Mouse (Mus musculus): Measurements from ENCODE around the gene Cs. TPM values are rescaled to one million over a fixed set of nuclear protein-coding genes. Genes with fewer than 3 reads are reported as not detected.
"Not testable (repeated sequence)": the region's sequence is repeated elsewhere in the genome, so short reads cannot be mapped to it uniquely, and the experiment has no call there.

Gene Cs
- polyA plus RNA-seq, 1 experiment = 212 TPM

DNA sequence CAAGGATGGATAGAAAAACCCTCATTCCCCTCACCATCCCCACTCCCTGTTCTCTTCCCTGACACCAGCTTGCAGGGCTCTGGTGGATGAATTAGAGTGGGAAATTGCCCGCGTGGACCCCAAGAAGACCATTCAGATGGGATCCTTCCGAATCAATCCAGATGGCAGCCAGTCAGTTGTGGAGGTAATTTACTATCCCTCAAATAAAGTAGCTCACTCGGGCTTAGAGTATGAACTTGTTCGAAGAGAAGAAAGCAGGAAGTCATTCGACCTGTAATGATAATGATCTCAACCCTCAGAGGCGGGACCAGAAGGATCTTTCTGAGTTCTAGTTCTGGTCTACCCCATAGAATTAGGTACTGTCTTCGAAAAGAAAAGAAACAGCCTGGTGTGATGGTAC is 14.0 kb upstream of the Cs start:
- H3K4me3 ChIP-seq (ENCODE audit: insufficient read depth, poor library complexity, severe bottlenecking) = peak overlapping the region; percentile 92
- peaks cover 25% of the 10 kb centered on the region for H3K79me2 ChIP-seq (ENCODE audit: control insufficient read depth, insufficient read depth)
- peak overlapping the region; percentile 98 for H3ac ChIP-seq (ENCODE audit: control insufficient read depth, insufficient read length, low read depth)
- no peaks in the 10 kb centered on the region for H3K27me3 ChIP-seq (ENCODE audit: control insufficient read depth, insufficient read depth, insufficient read length)
- peaks cover 5% of the 10 kb centered on the region for H3K79me3 ChIP-seq (ENCODE audit: low read depth)
- TF ChIP-seq MAX (IDR thresholded peaks at IDR 0.05) (no peak), CEBPB (IDR thresholded peaks at IDR 0.05; ENCODE audit: low read depth) (no peak), MYOD1 (IDR thresholded peaks at IDR 0.05; ENCODE audit: control insufficient read depth, insufficient read length, low read depth) (no peak), FOSL1 (IDR thresholded peaks at IDR 0.05; ENCODE audit: insufficient read depth, low read length, poor library complexity, severe bottlenecking) (no peak), USF1 (IDR thresholded peaks at IDR 0.05; ENCODE audit: low read depth) (no peak), CTCF (IDR thresholded peaks at IDR 0.05; ENCODE audit: control insufficient read depth, insufficient read depth, insufficient read length) (no peak), MYOG (IDR thresholded peaks at IDR 0.05; ENCODE audit: control insufficient read depth, extremely low read depth, insufficient read length) (no peak)
- H3K36me3 ChIP-seq (ENCODE audit: control insufficient read depth, insufficient read depth) = peaks cover 40% of the 10 kb centered on the region

DNA sequence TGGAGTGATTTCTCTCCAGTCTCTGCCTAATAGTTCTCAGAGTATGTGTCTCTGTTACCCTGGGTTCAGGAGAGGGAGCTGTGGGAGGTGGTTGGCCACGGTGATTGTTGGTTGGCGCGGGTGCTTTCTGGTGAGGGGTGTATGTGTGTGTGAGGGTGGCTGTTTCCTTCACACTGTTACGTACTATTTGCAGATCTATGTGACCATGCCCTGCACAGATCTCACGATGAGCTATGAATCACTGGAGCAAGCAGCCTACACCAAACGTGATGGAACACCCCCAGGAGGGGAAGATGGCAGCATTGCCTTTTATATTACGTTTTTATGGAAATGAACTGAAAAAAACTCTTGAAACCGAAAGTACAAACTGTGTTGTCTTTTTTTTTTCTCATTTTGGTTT is 10.7 kb upstream of the Cs start:
- Histone ChIP-seq H3K27me3 (ENCODE audit: control insufficient read depth, insufficient read depth, insufficient read length) (no peaks in the 10 kb centered on the region), H3K36me3 (ENCODE audit: control insufficient read depth, insufficient read depth) (peaks cover 28% of the 10 kb centered on the region), H3K79me3 (ENCODE audit: low read depth) (peaks cover 5% of the 10 kb centered on the region), H3K79me2 (ENCODE audit: control insufficient read depth, insufficient read depth) (peaks cover 23% of the 10 kb centered on the region), H3K4me3 (ENCODE audit: insufficient read depth, poor library complexity, severe bottlenecking) (no peak overlapping the region), H3ac (ENCODE audit: control insufficient read depth, insufficient read length, low read depth) (no peak overlapping the region)
- TF ChIP-seq USF1 (IDR thresholded peaks at IDR 0.05; ENCODE audit: low read depth) = no peak
- TF ChIP-seq MYOD1 (IDR thresholded peaks at IDR 0.05; ENCODE audit: control insufficient read depth, insufficient read length, low read depth) = no peak
- TF ChIP-seq CTCF (IDR thresholded peaks at IDR 0.05; ENCODE audit: control insufficient read depth, insufficient read depth, insufficient read length) = no peak
- no peak for TF ChIP-seq MAX (IDR thresholded peaks at IDR 0.05)
- TF ChIP-seq CEBPB (IDR thresholded peaks at IDR 0.05; ENCODE audit: low read depth) = no peak
- TF ChIP-seq FOSL1 (IDR thresholded peaks at IDR 0.05; ENCODE audit: insufficient read depth, low read length, poor library complexity, severe bottlenecking) = no peak
- TF ChIP-seq MYOG (IDR thresholded peaks at IDR 0.05; ENCODE audit: control insufficient read depth, extremely low read depth, insufficient read length) = no peak

- peaks cover 28% of the 10 kb centered on the region for H3K36me3 ChIP-seq (ENCODE audit: control insufficient read depth, insufficient read depth)
- no peak for TF ChIP-seq CEBPB (IDR thresholded peaks at IDR 0.05; ENCODE audit: low read depth)
- TF ChIP-seq MYOG (IDR thresholded peaks at IDR 0.05; ENCODE audit: control insufficient read depth, extremely low read depth, insufficient read length) = no peak
These were observed 9.9 kb upstream of the Cs start for GRCm38 (mm10) chr10:128327610-128328009.

GRCm38 (mm10) chr10:128332358-128333249 is 4.9 kb upstream of the Cs start:
- not testable (repeated sequence) for H3K4me3 ChIP-seq (ENCODE audit: insufficient read depth, poor library complexity, severe bottlenecking); H3ac ChIP-seq (ENCODE audit: control insufficient read depth, insufficient read length, low read depth)

More at GRCm38 (mm10) chr10:128327610-128328009, 9.9 kb upstream of the Cs start:
- Histone ChIP-seq H3ac (ENCODE audit: control insufficient read depth, insufficient read length, low read depth) (no peak overlapping the region), H3K4me3 (ENCODE audit: insufficient read depth, poor library complexity, severe bottlenecking) (no peak overlapping the region), H3K79me3 (ENCODE audit: low read depth) (peaks cover 5% of the 10 kb centered on the region), H3K27me3 (ENCODE audit: control insufficient read depth, insufficient read depth, insufficient read length) (no peaks in the 10 kb centered on the region), H3K79me2 (ENCODE audit: control insufficient read depth, insufficient read depth) (peaks cover 18% of the 10 kb centered on the region)

GRCm38 (mm10) chr10:128335582-128335981 is 2.0 kb upstream of the Cs start:
- no peak for TF ChIP-seq MYOG (IDR thresholded peaks at IDR 0.05; ENCODE audit: control insufficient read depth, extremely low read depth, insufficient read length)
- TF ChIP-seq MYOD1 (IDR thresholded peaks at IDR 0.05; ENCODE audit: control insufficient read depth, insufficient read length, low read depth) = no peak
- TF ChIP-seq FOSL1 (IDR thresholded peaks at IDR 0.05; ENCODE audit: insufficient read depth, low read length, poor library complexity, severe bottlenecking) = no peak
- TF ChIP-seq MAX (IDR thresholded peaks at IDR 0.05) = no peak
- no peak for TF ChIP-seq USF1 (IDR thresholded peaks at IDR 0.05; ENCODE audit: low read depth)
- TF ChIP-seq CEBPB (IDR thresholded peaks at IDR 0.05; ENCODE audit: low read depth) = no peak
- no peak for TF ChIP-seq CTCF (IDR thresholded peaks at IDR 0.05; ENCODE audit: control insufficient read depth, insufficient read depth, insufficient read length)
- H3K79me2 ChIP-seq (ENCODE audit: control insufficient read depth, insufficient read depth) = peaks cover 34% of the 10 kb centered on the region

More at GRCm38 (mm10) chr10:128332358-128333249, 4.9 kb upstream of the Cs start:
- H3K79me3 ChIP-seq (ENCODE audit: low read depth); H3K79me2 ChIP-seq (ENCODE audit: control insufficient read depth, insufficient read depth); H3K36me3 ChIP-seq (ENCODE audit: control insufficient read depth, insufficient read depth); H3K27me3 ChIP-seq (ENCODE audit: control insufficient read depth, insufficient read depth, insufficient read length): not testable (repeated sequence)

DNA sequence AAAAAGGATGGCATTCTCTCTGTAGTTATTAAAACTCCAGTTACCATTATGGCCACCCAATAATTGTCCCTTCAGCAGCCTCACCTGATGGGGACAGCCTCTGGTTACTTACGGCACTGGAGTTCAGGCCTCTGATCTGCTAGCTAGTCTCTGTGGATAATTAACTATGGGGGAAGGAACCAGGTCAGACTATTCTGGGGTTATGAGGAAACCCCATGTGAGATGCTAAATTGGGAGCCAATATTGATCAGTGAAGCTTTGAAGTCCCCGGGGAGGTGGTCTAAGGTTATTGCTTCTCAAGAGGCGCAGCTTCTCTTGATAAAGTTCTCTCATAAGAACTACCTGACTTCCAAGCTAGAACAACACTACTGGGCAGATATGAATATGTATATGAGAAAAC is 1.3 kb upstream of the Cs start:
- no peak for TF ChIP-seq CEBPB (IDR thresholded peaks at IDR 0.05; ENCODE audit: low read depth)
- no peak for TF ChIP-seq USF1 (IDR thresholded peaks at IDR 0.05; ENCODE audit: low read depth)
- no peak for TF ChIP-seq FOSL1 (IDR thresholded peaks at IDR 0.05; ENCODE audit: insufficient read depth, low read length, poor library complexity, severe bottlenecking)
- no peak for TF ChIP-seq CTCF (IDR thresholded peaks at IDR 0.05; ENCODE audit: control insufficient read depth, insufficient read depth, insufficient read length)
- no peak for TF ChIP-seq MAX (IDR thresholded peaks at IDR 0.05)
- no peak for TF ChIP-seq MYOG (IDR thresholded peaks at IDR 0.05; ENCODE audit: control insufficient read depth, extremely low read depth, insufficient read length)
- TF ChIP-seq MYOD1 (IDR thresholded peaks at IDR 0.05; ENCODE audit: control insufficient read depth, insufficient read length, low read depth) = no peak

More at GRCm38 (mm10) chr10:128335582-128335981, 2.0 kb upstream of the Cs start:
- H3K4me3 ChIP-seq (ENCODE audit: insufficient read depth, poor library complexity, severe bottlenecking) = no peak overlapping the region
- no peaks in the 10 kb centered on the region for H3K27me3 ChIP-seq (ENCODE audit: control insufficient read depth, insufficient read depth, insufficient read length)
- H3K36me3 ChIP-seq (ENCODE audit: control insufficient read depth, insufficient read depth) = peaks cover 19% of the 10 kb centered on the region
- peaks cover 30% of the 10 kb centered on the region for H3K79me3 ChIP-seq (ENCODE audit: low read depth)
- H3ac ChIP-seq (ENCODE audit: control insufficient read depth, insufficient read length, low read depth) = no peak overlapping the region

More for the DNA sequence above, 1.3 kb upstream of the Cs start:
- peaks cover 36% of the 10 kb centered on the region for H3K79me3 ChIP-seq (ENCODE audit: low read depth)
- H3K27me3 ChIP-seq (ENCODE audit: control insufficient read depth, insufficient read depth, insufficient read length) = no peaks in the 10 kb centered on the region
- peaks cover 25% of the 10 kb centered on the region for H3K36me3 ChIP-seq (ENCODE audit: control insufficient read depth, insufficient read depth)
- H3K4me3 ChIP-seq (ENCODE audit: insufficient read depth, poor library complexity, severe bottlenecking) = no peak overlapping the region
- H3K79me2 ChIP-seq (ENCODE audit: control insufficient read depth, insufficient read depth) = peaks cover 40% of the 10 kb centered on the region
- H3ac ChIP-seq (ENCODE audit: control insufficient read depth, insufficient read length, low read depth) = no peak overlapping the region
